Mouse (Mus musculus): ENCODE measurements at regions not wholly inside any gene's neighbourhood (a gene's known extent, or its start where the extent isn't known, plus 50 kb on each side); places are given as distances from the start of the nearest gene placed in this dataset.

GRCm38 (mm10) chr4:50583001-50583400 lies 633.5 kb upstream of the Cylc2 start:
- no peak for DNase-seq (ENCODE audit: low read depth, low spot score)

GRCm38 (mm10) chr4:50620706-50621105 lies 595.8 kb upstream of the Cylc2 start:
- peak; percentile 62 for DNase-seq (ENCODE audit: low read depth, low spot score)

All from ZHBTc4 (cell line).